Mouse (Mus musculus) erythroid progenitor cell, adult 5-6 weeks (primary cell): ENCODE results near the gene Fscn2. TPM values are rescaled to one million over a fixed set of nuclear protein-coding genes. Genes with fewer than 3 reads are reported as not detected.

Experiments used
- ATAC-seq: replicated peaks from 2 replicates; pipeline ENCODE4 v1.8.0; 2016; ENCODE audit warnings: moderate number of reproducible peaks, mild to moderate bottlenecking, moderate TSS enrichment, inconsistent platforms; ENCODE audit not compliant: poor library complexity, low FRiP score, severe bottlenecking
- total RNA-seq, 2 experiments: library from RNA; stranded (forward) in 1 of 2; stranded (reverse) in 1 of 2; fragments of 150-400 nt in 1 of 2; fragments of 186-747, 209-891 nt in 1 of 2; gene quantifications; 2 replicates each; pipeline versions ENCODE4 v1.2.3 to v1.2.4; 2015 to 2017; ENCODE audit warnings: low replicate concordance in 2 of 2

The Fscn2 gene
- total RNA-seq (2015; ENCODE audit: low replicate concordance) (not detected in 2 replicates), total RNA-seq (2017; ENCODE audit: low replicate concordance) (not detected in 2 replicates)

GRCm38 (mm10) chr11:120361295-120361694 lies at the start of gene Fscn2:
Fscn2 (plus strand) TSS chr11:120361534.
- no peak for ATAC-seq

DNA sequence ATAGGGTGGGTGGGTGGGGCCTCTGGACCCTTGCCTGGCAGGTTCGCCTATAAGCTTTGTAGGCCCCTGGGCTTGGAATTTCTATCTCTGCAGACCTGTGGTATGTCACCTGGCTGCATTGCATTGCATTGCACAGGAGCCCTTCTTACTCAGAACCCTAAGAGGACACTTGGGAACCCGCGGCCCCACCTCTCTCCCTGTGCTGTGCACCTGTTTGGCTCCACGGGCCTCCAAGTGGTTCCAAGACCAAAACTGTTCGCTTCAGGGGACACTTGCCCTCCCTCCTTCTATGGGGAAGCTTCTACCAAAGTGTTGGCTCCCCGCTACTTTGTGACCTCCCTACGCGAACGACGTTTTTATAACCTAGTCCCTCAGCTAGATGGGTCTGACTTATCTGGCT lies 49.8 kb upstream of the Fscn2 start:
- ATAC-seq, result no peak

DNA sequence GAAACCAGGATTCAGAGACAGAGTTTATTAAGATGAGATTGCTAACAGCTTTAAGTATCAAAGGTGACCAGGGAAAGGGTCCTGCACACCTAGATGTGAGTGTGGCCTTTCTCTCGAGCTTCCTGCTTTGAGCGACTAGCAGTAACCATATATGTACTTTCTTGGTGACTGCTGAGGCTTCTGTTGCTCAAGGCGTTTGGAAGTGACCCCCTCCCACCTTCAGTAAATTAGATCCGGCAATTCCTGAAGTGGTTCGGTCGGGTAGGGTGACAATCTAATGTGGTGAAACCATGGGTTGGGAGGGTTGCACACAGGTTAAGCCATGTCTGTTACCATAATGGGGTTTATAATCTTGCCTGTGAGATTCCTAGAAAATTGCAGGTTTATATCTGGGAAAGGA lies 49.3 kb upstream of the Fscn2 start:
- ATAC-seq, result no peak

- no peak for ATAC-seq
Observed at GRCm38 (mm10) chr11:120313906-120314685, 47.2 kb upstream of the Fscn2 start.

DNA sequence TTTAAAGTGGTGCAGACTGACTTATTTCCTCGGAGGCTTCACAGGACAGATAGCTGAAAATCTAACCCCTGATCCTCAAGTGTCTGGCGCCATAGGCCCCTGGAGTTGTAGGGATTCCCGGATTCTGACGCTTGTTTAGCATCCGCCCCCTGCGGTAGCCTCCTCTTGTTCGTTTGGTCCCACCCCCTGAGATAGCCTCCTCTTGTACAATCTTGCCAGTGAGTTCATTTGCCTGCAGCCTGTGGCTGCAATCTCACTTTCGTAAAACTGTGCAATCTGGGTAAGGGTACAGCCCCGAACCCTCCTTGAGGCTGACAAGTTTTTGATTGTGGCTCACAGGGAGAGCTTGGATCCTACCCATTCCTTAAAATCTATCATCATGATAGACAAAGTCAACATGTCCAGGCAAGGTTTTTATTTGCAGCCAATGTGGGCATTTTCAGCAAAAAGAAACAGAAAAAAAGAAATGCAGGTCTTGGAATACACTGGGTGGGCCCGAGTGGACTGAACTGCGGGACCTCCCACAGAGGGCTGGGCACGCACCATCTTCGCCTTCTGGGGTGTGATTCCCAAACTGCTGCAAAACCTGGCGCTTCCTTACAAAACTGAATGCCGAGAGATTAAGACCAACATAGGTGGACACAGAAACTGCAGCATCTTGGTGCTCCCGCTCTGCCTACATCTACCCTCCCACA lies 46.5 kb upstream of the Fscn2 start:
- ATAC-seq, result no peak

GRCm38 (mm10) chr11:120315416-120315761 lies 45.9 kb upstream of the Fscn2 start:
- 0 out of 2 replicates have a peak, but pooled peaks have one; percentile 19 for ATAC-seq

GRCm38 (mm10) chr11:120315832-120316689 lies 45.3 kb upstream of the Fscn2 start:
- peak; percentile 96 for ATAC-seq

DNA sequence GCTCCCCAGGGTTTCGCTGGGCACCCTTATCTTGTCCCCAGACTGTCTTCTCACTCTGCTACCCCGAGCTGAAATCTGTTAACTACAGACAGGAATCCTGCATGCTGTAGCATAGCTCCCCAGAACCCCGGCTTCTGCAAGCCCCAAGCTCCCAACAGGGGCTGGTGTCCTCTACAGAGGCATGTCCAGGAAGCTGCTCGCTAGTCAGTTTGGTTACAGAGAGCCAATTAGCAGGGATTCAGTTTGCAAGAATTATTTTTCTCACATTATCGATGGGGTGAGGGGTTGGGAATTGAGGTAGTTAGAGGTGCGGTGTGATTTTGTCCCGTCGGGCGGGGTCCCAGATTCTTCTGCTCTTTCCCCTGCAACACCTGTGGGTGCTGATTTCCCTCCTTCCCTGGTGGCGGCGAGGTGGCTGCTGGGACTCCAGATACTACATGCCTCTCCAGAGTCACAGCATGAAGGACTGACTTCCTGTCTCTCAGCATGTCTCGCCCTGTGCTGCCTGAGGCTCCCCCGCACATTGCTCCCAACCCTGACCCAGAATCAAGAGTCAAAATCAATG lies 44.6 kb upstream of the Fscn2 start:
- ATAC-seq, result peak; percentile 39; the same call in 1 of the 2 replicates

DNA sequence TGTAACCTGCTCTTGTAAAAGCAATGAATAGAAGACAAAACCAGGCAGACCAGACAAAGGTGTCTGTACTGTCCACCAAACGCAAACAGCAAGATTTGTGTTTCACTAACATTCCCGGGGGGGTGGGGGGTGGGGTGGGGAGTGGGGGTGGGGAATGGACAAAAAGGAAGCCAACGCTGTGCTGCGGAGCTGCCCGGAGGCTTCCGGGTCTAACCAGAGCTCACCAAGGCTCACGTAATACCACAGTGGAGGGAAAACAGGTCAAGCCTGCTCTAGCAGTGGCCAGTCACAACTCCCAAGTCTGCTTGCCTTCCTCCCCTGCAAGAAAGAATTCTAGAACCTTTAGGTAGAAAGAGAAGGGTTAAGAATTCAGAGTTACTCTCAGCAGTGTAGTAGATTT lies 43.9 kb upstream of the Fscn2 start:
- no peak for ATAC-seq

- no peak for ATAC-seq
Observed at GRCm38 (mm10) chr11:120319310-120319709, 42.0 kb upstream of the Fscn2 start.

- no peak for ATAC-seq
Observed at GRCm38 (mm10) chr11:120320156-120320555, 41.2 kb upstream of the Fscn2 start.

GRCm38 (mm10) chr11:120335431-120336021 lies 25.8 kb upstream of the Fscn2 start:
- no peak for ATAC-seq

- no peak for ATAC-seq
Observed at GRCm38 (mm10) chr11:120337447-120337846, 23.9 kb upstream of the Fscn2 start.

GRCm38 (mm10) chr11:120338786-120339185 lies 22.5 kb upstream of the Fscn2 start:
- no peak for ATAC-seq

DNA sequence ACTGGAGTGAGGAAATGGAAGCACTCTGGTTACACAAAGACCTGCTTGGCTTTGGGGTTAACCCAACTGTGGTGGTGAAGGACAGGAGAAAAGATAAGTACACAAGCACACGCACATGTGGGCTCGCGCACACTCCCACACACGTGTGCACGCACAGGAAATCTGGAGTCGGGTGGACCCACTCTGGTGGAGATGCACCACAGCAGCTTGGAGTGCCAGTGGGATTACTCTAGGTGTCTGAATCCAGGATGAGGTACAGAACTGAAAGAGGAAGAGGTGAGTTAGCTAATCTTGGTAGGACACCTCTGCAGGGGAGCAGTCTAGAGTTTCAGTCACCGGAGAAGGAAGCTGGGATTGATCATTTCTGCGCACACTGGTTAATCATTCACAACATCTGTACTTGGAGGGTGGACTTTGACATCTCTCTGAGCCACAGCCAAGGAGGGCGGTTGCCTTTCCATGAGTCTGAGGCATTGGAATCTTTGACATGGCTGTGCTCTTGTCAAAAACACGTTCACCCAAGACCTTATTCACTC lies 21.3 kb upstream of the Fscn2 start:
- ATAC-seq, result no peak

DNA sequence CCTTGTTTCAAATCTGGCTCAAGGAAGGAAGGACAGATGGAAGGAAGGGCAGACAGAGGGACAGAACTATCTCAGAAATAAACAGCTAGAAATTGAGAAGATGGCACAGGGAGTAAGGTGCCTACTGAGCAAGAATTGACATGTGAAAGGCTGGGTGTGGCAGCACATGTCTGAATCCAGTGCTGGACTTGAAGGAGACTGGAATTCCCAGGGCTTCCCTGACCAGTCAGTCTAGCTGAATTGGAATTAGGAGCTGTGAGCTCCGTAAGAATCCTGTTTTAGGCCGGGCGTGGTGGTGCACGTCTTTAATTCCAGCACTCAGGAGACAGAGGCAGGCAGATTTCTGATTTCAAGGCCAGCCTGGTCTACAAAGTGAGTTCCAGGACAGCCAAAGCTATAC lies 19.7 kb upstream of the Fscn2 start:
- no peak for ATAC-seq

DNA sequence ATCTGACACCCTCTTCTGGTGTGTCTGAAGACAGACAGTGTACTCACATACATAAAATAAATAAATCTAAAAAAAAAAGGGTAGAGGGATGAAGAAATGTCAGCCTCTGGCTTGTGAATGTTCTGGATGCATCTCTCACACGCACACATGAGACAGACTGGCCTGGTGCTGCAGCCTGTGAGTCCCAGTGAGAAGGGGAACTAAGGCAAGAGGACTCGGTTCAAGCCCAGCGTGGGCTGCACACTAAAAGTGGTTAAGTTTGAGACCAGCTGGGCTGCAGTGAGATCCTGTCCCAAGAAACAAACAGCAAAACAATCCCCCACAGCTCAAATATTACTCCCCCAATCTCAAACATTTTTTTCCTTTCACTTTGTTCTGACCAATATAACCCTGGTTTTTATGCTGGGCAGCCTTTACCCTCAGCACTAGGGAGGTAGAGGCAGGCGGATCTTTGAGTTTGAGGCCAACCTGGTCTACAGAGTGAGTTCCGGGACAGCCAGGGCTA lies 18.6 kb upstream of the Fscn2 start:
- no peak for ATAC-seq

DNA sequence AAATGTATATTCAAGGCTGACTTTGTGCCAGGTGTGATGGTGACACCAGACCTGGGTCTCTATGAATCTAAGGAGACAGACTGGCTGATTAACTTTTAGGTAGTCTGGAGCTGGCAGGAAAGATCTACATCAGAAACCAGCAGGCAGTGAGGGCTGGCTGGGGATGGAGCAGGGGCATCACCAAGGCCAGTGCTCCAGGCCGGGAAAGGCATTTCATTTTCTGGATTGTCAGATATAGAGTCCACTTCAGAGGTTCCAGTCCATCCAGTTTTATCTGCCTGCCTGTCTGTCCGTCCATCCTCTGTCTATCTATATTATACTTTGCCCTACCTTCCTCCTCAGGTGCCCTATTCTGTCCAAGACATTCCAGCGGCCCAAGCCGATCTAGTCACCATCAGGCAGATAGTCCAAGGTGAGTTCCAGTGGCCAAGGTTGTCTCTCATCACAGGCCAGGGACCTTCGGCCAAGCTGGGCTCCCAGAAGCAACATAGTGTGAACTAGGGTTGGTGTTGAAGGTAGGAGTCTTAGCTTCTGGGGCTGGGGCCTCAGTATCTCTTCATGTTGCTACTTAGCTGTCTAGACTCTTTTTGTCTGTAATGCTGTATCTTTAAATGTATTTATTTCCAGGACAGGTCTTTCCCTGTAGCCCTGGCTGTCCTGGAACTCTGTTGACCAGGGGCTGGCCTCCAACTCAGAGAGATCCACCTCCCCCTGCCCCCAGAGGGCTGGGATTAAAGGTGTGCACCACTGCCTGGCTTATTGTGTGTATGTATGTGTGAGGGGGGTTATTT lies 17.6 kb upstream of the Fscn2 start:
- ATAC-seq, result no peak
